Mouse (Mus musculus): ENCODE data around the gene Ak5. TPM values are rescaled to one million over a fixed set of nuclear protein-coding genes. Genes with fewer than 3 reads are reported as not detected.
"Not testable (repeated sequence)": the region's sequence is repeated elsewhere in the genome, so short reads cannot be mapped to it uniquely, and the experiment has no call there.

Ak5 gene
- 3.9 and 5.8 TPM in 2 replicates for total RNA-seq (2021)
- long read RNA-seq, transcript Ak5-201 (14 exons, 3,323 nt) = major isoform, 6 of 8 reads
- long read RNA-seq, partial matches to known transcripts = 1 of 8 reads
- long read RNA-seq, other reads (novel, unspliced or antisense) = 1 of 8 reads

DNA sequence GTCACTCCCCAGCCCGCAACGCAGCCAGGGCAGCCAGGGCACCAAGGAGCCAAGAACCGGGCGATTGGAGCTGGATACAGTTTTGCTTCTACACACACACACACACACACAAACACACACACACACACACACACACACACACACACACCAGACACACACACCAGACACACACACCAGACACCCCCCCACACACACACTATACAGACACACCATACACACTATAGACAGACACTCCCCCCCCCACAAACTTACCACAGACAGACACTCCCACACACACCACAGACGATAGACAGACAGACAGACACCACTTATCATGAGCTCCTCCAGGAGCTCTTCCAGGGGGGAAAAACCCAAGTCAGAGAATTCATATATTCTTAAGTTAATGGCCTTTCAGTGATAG lies at the start of gene Ak5:
Gene Ak5, minus strand, starts transcription at position 122 of the 400 bp plus-strand sequence.
- DNase-seq = no peak

DNA sequence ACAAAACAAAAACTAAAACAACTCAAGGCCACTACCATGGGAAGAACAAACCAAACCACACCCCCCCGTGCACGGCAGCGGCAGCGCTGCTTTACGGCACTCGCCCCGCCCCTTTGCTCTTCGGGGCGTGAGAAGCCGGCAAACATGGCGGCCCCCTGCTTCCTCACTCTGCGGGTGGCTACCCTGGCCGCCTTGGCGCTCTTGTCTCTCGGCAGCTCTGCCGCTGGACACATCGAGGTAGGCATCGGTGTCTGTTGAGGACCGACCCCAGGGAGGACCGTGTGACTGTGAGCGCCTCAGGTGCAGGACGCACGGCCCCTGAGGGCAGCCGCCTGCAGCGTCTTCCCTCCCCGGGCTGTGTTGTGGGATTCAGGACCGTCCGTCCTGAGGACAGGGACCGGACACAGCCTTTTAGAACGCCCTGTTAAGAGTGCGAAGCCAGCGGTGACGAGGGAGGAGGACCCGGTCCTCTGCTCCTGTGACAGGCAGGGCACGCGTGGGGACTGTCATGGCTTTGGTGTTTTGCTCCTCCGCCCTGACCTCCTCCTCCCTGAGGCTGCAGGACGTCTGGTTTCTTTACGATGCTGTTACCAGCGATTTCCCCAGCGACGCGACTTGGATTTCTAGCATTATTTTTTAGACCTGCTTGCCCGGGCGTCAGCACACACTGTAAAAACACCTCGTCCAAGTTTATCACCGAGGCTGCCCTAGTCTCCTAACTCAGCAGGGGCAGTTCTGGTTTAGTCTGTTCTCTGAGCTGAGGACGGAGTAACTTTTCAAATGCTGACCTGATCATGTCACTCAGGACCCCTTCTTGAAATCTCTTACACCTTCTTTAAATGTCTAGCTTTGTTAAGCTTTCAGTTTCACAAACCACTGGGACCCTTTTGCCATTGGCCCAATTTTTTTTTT lies 46.1 kb upstream of the Ak5 start, which contains the start of gene Pigk:
Gene Pigk, plus strand, starts transcription at position 110 of the 912 bp plus-strand sequence.
- DNase-seq = peak; percentile 94

DNA sequence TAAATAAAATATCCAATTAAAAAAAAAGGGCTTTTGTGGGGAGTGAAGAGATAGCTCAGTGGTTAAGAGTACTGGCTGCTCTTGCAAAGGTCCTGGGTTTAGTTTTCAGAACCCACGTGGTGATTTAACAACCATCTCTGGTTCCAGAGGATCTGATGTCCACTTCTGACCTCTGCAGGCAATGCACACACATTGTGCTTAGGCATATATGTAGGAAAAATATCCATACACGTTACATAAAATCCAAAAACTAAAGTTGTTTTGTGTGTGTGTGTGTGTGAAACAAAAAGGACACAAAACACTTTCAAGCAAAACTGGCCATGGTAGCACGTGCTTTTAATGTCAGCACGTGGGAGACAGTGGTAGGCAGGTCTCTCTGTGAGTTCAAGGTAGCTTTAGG lies 44.8 kb upstream of the Ak5 start:
- DNase-seq = no peak

DNA sequence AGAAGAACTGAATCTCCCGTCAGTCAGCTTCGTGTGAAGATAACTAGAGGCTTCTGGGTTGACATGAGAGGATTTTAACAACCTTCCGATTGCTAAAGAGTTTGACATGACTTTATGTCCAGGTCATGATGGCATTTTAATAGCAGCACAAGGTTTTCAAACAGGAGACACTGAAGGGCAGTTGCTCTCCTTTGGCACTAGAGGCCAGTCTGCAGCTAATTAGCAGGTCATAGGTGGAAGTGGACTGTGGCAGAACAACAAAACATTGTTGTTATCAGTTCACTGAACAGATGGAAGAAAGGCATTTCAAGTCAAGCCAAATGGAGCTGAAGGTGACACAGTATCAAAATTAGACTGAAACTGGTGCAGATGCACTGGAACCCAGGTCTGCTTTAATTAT lies 41.8 kb upstream of the Ak5 start:
- DNase-seq = no peak

GRCm38 (mm10) chr3:152707321-152707823 lies 39.2 kb upstream of the Ak5 start:
- DNase-seq = no peak

DNA sequence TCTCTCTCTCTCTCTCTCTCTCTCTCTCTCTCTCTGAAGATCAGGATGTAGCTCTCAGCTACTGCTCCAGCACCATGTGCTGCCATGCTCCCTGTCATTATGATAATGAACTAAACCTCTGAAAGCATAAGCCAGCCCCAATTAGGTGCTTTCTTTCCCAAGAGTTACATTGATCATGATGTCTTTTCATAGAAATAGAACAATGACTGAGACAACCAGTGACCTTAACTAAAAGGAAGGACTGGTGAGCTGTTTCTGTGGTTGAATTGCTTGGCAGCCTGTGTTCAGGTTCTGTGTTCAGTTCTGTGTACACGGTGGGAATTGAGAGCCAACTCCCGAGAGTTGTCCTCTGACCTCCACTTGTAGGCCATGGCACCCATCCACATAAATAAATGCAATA lies 38.7 kb upstream of the Ak5 start:
- DNase-seq = no peak

- no peak for DNase-seq
Observed at GRCm38 (mm10) chr3:152705826-152706225, 37.7 kb upstream of the Ak5 start.

- DNase-seq = no peak
Observed at GRCm38 (mm10) chr3:152702274-152702843, 34.2 kb upstream of the Ak5 start.

- not testable (repeated sequence) for DNase-seq
Observed at GRCm38 (mm10) chr3:152701536-152701935, 33.4 kb upstream of the Ak5 start.

DNA sequence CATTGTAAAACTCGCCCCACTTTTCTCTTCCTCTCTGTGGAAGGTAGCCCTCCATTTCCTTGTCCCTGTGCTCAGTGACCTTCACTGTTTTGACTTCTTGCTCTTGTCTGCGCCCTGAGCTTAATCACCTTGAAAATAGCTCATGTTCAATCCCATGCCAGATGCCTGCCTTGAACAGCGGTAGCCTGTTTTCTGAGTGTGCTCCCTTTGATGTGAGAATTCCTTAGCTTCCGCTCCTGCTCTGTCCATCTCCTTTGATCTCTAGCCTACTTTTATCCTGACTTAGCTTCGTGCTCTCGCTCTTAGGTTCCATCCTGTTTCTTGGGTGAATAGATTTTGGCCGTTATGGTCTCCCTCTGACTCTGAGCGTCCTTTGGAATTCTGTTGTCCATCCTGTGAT lies 31.1 kb upstream of the Ak5 start:
- no peak for DNase-seq

GRCm38 (mm10) chr3:152698017-152698416 lies 29.9 kb upstream of the Ak5 start:
- DNase-seq = no peak

- no peak for DNase-seq
Observed at GRCm38 (mm10) chr3:152694950-152695349, 26.8 kb upstream of the Ak5 start.

GRCm38 (mm10) chr3:152689105-152689504 lies 20.9 kb upstream of the Ak5 start:
- no peak for DNase-seq

DNA sequence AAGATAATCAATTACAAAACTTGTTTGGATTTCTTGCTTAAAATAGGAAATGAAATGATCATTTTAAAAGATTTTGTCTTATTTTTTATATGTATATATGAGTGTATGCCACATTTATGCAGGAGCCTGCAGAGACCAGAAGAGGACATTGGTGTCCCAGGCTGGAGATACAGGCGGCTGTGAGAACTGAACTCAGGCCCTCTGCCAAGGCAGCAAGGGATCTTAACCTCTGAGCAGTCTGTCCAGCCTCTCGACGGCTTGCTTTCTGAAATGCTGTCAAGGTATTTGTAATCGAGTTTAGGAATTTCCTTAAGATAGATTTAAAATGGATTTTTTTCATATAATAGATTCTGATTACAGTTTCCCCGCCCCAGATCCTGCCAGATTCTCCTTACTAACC lies 20.4 kb upstream of the Ak5 start:
- no peak for DNase-seq

- no peak for DNase-seq
Observed at GRCm38 (mm10) chr3:152674663-152675062, 6.5 kb upstream of the Ak5 start.

- DNase-seq = no peak
Observed at GRCm38 (mm10) chr3:152669783-152670182, 1.6 kb upstream of the Ak5 start.

- DNase-seq = no peak
Observed at GRCm38 (mm10) chr3:152668793-152669192, 633 bp upstream of the Ak5 start.

- peak; percentile 54 for DNase-seq
Observed at GRCm38 (mm10) chr3:152667356-152668211, 576 bp downstream of the Ak5 start.

- no peak for DNase-seq
Observed at GRCm38 (mm10) chr3:152666991-152667355, 1.2 kb downstream of the Ak5 start.

DNA sequence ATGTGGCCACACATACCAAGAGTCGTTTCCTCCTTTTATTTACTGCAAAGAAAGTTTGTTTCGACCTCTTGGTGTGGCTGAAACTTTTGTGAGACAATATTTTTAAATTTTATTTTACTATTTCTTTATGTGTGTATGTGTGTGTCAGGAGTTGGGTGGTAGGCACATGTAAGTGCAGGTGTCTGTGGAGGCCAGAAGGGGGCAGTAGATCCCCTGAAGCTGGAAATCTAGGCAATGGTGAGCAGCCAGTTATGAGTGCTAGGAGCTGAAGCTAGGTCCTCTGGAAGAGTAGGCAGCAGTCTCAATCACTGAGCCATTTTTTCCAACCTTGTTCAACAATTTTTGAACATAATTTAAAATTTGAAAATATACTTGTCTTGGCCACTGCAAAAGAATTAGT lies 9.6 kb downstream of the Ak5 start:
- DNase-seq = no peak

GRCm38 (mm10) chr3:152651991-152652390 lies 16.2 kb downstream of the Ak5 start:
- DNase-seq = no peak

DNA sequence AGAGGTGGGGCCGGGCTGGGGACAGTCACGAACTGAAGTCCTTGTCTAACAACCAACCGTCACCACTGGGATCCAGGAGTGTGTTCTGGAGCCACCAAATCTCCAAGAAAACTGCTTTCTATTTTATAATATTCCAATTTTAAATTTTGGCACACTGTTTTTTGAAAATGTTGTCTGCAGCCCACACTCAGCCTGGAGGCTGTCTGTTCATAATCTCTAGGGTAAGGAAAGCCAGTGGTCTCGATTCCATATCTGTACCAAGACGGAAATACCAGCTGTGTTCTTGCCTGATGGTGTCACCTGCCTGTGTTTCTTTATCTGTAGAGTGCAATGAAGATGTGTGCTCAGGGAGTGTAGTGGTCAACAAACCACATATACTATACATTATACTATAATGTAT lies 23.6 kb downstream of the Ak5 start:
- DNase-seq = no peak

Measured in adrenal gland, postnatal 25 days (tissue).